In the genomic region with DNA sequence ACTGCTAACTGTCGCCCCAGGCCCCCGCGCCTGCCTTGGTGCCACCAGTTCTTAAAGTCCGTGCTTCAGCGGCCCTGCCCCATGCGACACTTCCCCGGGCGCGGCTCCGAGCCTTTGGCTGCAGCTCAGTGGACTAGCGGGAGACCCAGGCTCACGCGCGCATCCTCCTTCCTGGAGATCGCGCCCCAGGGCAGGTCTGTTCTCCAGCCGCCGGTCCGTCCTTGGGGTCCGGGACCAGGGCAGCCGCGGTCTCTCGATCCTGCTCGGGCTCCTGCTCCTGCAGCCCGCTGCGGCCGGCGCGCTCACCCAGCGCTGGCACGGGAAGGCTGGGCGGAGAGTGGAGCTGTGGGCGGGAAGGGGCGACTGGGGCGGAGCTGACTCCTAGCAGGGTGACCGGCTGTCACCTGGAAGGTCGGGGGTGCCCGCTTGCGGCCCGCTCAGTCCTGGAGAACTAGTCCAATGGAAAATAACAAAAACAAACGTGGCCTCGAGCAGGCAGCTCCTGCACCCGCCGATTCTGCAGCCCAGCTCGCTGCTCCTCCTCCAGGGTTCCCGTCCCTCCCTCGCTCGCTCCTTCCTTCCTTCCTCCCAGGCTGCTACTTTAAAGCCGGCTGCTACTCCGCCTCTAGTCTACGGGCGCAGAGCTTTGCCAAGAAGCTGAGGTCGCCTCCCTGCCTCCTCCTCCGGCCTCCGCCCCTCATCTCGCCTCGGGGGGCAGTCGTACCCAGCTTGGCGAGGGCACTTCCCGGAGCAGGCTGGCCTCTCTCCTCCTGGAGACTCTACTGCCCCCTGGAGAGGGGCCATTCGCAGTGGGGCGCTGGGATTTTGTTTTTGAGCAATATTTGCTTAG, we compare ENCODE assay signal across 8 mouse cellular contexts. TPM values are rescaled to one million over a fixed set of nuclear protein-coding genes. Genes with fewer than 3 reads are reported as not detected.
DNase-seq lines count a peak whose midpoint lies in the region.

A gene (minus strand): TSS at position 673 of the 850 bp plus-strand sequence.

- H3K9me3 ChIP-seq in hindbrain, embryonic 10.5 days, result no peaks in the 10 kb centered on the region

- H3K4me3 ChIP-seq in hindbrain, embryonic 10.5 days, result peak within 1 kb of the TSS; percentile 80

- peaks cover 20% of the 10 kb centered on the region for H3K27me3 ChIP-seq in hindbrain, embryonic 10.5 days (ENCODE audit: insufficient read depth, poor library complexity, severe bottlenecking)

- under 1% methylated on average over 62 of the region's 62 CpGs for WGBS in hindbrain, embryonic 10.5 days

- H3K36me3 ChIP-seq in hindbrain, embryonic 10.5 days, result no peaks in the 10 kb centered on the region

- H3K4me1 ChIP-seq in hindbrain, embryonic 10.5 days (replicated peaks), result peaks cover 22% of the 10 kb centered on the region

- H3K27ac ChIP-seq in hindbrain, embryonic 10.5 days, result peak within 1 kb of the TSS; percentile 86

- peak; percentile 92 for DNase-seq in MN1 (ENCODE audit: low spot score)
- DNase-seq in cerebellum, adult 8-10 months, result peak; percentile 86
- peak; percentile 11 to 56 for DNase-seq in frontal cortex, adult 2 months (ENCODE audit: extremely low spot score in 1 of 2, low spot score in 1 of 2)
- DNase-seq in hindbrain, embryonic 10.5 days (ENCODE audit: low spot score), result peak; percentile 82
- peak; percentile 61 to 64 for DNase-seq in layer of hippocampus, postnatal 14 days (ENCODE audit: low spot score in 2 of 2)
- peak; percentile 91 for DNase-seq in lung, postnatal 10 days
- peak; percentile 69 for DNase-seq in ovary, postnatal 14 days (ENCODE audit: low spot score)
- DNase-seq in thymus, postnatal 25 days, result peak; percentile 64

RNA-seq across cellular contexts. Expression of the gene that starts here (rescaled TPM):
- polyA plus RNA-seq in frontal cortex, adult 2 months (2012; rRNA removed), result 8.9 and 10.1 TPM in 2 replicates
- 4.8 and 6.0 TPM in 2 replicates for polyA plus RNA-seq in hindbrain, embryonic 10.5 days (2016; fragmentation: Nextera tagmentation; extraction: Ambion mirVana)
- total RNA-seq in layer of hippocampus, postnatal 14 days (2021), result 10 to 100 TPM in 1 of 2 experiments, 1 to 10 TPM in 1; 8.8 to 12.0 TPM

Comparison
In these comparisons a context has a peak if more than half of its experiments do, and no peak if none do; other contexts are left out.
1. Peak in every context shown above with its lines: DNase-seq, H3K4me3 ChIP-seq and H3K27ac ChIP-seq.
2. DNase-seq: peak in every context shown above with its lines; median percentile 92 in MN1; 91 in lung, postnatal 10 days; 86 in cerebellum, adult 8-10 months; 82 in hindbrain, embryonic 10.5 days; 69 in ovary, postnatal 14 days; 64 in thymus, postnatal 25 days; 62 in layer of hippocampus, postnatal 14 days; 34 in frontal cortex, adult 2 months.